11 mouse cellular contexts compared by ENCODE assay signal in genomic region chr14:121732196-121732595, GRCm38 (mm10).
DNase-seq lines count a peak whose midpoint lies in the region; ATAC-seq and TF ChIP-seq lines count a peak whose summit lies in the region.
"Had no signal": no experiment of that assay in that cellular context is flagged by ENCODE, and none has a peak within 500 bp of the region (broad histone marks: within the 10 kb centered on the region; RNA-seq: fewer than 3 reads in every experiment).

No protein-coding gene starts in this region.

- no peak overlapping the region for H3K4me2 ChIP-seq in forebrain, embryonic 11.5 days (ENCODE audit: low read depth, low read length, severe bottlenecking)
- no peak overlapping the region for H3K4me2 ChIP-seq in forebrain, embryonic 15.5 days (replicated peaks)
- H3K4me2 ChIP-seq in liver, embryonic 15.5 days, result peak overlapping the region; percentile 45
- H3K4me2 ChIP-seq: lung, embryonic 14.5 days had no signal

- 0 out of 2 replicates have a peak, but pooled peaks have one; percentile 15 for ATAC-seq in forebrain, embryonic 11.5 days (replicated peaks; ENCODE audit: low FRiP score)
- no peak for ATAC-seq in forebrain, embryonic 15.5 days (replicated peaks)
- ATAC-seq in liver, embryonic 15.5 days (ENCODE audit: insufficient read depth), result peak; percentile 33

- H3K9me3 ChIP-seq in forebrain, embryonic 11.5 days (ENCODE audit: control insufficient read depth, low read length), result no peaks in the 10 kb centered on the region
- no peaks in the 10 kb centered on the region for H3K9me3 ChIP-seq in forebrain, embryonic 15.5 days
- no peaks in the 10 kb centered on the region for H3K9me3 ChIP-seq in liver, embryonic 15.5 days (replicated peaks)

- 11% methylated on average over 8 of the region's 8 CpGs for WGBS in forebrain, embryonic 11.5 days
- 19% methylated on average over 8 of the region's 8 CpGs for WGBS in forebrain, embryonic 15.5 days
- WGBS in thymus, adult 2 months, result 51% methylated on average over 8 of the region's 8 CpGs
- WGBS in liver, embryonic 15.5 days (ENCODE audit: insufficient replicate concordance), result 9% methylated on average over 8 of the region's 8 CpGs

- no peak for TF ChIP-seq POLR2A in thymus, adult 2 months (IDR thresholded peaks at IDR 0.05; ENCODE audit: control insufficient read depth, extremely low read depth, insufficient read depth, low read length, poor library complexity)

- TF ChIP-seq CTCF in thymus, adult 2 months (IDR thresholded peaks at IDR 0.05; ENCODE audit: borderline replicate concordance, control insufficient read depth, extremely low read depth, insufficient read depth, low read length, poor library complexity), result no peak

- no peak overlapping the region; the same call in 1 of the 2 replicates for H3K27ac ChIP-seq in forebrain, embryonic 11.5 days (ENCODE audit: low read depth, low read length)
- H3K27ac ChIP-seq in forebrain, embryonic 15.5 days (replicated peaks), result no peak overlapping the region
- peak overlapping the region; percentile 69 for H3K27ac ChIP-seq in thymus, adult 2 months (ENCODE audit: control insufficient read depth, insufficient read depth, low read length)
- no peak overlapping the region for H3K27ac ChIP-seq in liver, embryonic 15.5 days (replicated peaks)

- no peaks in the 10 kb centered on the region; the same call in 1 of the 2 replicates for H3K27me3 ChIP-seq in forebrain, embryonic 11.5 days (ENCODE audit: control insufficient read depth, insufficient read depth, low read length)
- no peaks in the 10 kb centered on the region for H3K27me3 ChIP-seq in forebrain, embryonic 15.5 days
- H3K27me3 ChIP-seq in thymus, adult 2 months (ENCODE audit: control insufficient read depth, insufficient read depth, low read length), result no peaks in the 10 kb centered on the region
- no peaks in the 10 kb centered on the region for H3K27me3 ChIP-seq in liver, embryonic 15.5 days

- H3K4me1 ChIP-seq in forebrain, embryonic 11.5 days (replicated peaks; ENCODE audit: control insufficient read depth, insufficient read depth, low read length), result peaks cover 3% of the 10 kb centered on the region; the same call in 1 of the 2 replicates
- peaks cover 3% of the 10 kb centered on the region; the same call in 1 of the 2 replicates for H3K4me1 ChIP-seq in forebrain, embryonic 15.5 days
- peaks cover 8% of the 10 kb centered on the region for H3K4me1 ChIP-seq in thymus, adult 2 months (replicated peaks; ENCODE audit: control insufficient read depth, insufficient read depth, low read length)
- H3K4me1 ChIP-seq in liver, embryonic 15.5 days (replicated peaks), result peaks cover 13% of the 10 kb centered on the region; the same call in 1 of the 2 replicates

- no peaks in the 10 kb centered on the region for H3K36me3 ChIP-seq in forebrain, embryonic 11.5 days (ENCODE audit: control insufficient read depth, insufficient read depth, low read length)
- no peaks in the 10 kb centered on the region for H3K36me3 ChIP-seq in forebrain, embryonic 15.5 days
- no peaks in the 10 kb centered on the region for H3K36me3 ChIP-seq in thymus, adult 2 months (ENCODE audit: control insufficient read depth, insufficient read depth, low read length)
- H3K36me3 ChIP-seq in liver, embryonic 15.5 days (replicated peaks), result no peaks in the 10 kb centered on the region

- H3K9ac ChIP-seq in forebrain, embryonic 11.5 days (ENCODE audit: low read length), result no peak overlapping the region
- H3K9ac ChIP-seq in forebrain, embryonic 15.5 days (replicated peaks), result no peak overlapping the region
- H3K9ac ChIP-seq in liver, embryonic 15.5 days, result no peak overlapping the region
- H3K9ac ChIP-seq: lung, embryonic 14.5 days had no signal

- no peak for DNase-seq in forebrain, embryonic 11.5 days (ENCODE audit: low spot score)
- no peak for DNase-seq in thymus, adult 2 months
- DNase-seq in thymus, postnatal 10 days (ENCODE audit: low spot score in 2 of 2), result no peak
- DNase-seq in thymus, postnatal 4 days, result peak; percentile 58
- DNase-seq in urinary bladder, adult 2 months (ENCODE audit: low spot score), result no peak
- DNase-seq in adrenal gland, postnatal 36 days, result no peak
- DNase-seq: heart, adult 18-20 months had no signal

- no peak overlapping the region for H3K4me3 ChIP-seq in forebrain, embryonic 11.5 days (ENCODE audit: low read depth, low read length)
- H3K4me3 ChIP-seq in forebrain, embryonic 15.5 days, result no peak overlapping the region
- H3K4me3 ChIP-seq in thymus, adult 2 months (ENCODE audit: control insufficient read depth, insufficient read depth, low read length), result no peak overlapping the region
- no peak overlapping the region for H3K4me3 ChIP-seq in liver, embryonic 15.5 days (replicated peaks)
- H3K4me3 ChIP-seq: erythroblast, embryonic 14.5 days had no signal
